Mouse (Mus musculus): ENCODE results near the gene Leng1.

Gene Leng1

GRCm38 (mm10) chr7:3666921-3667391 is 1.3 kb upstream of the Leng1 start:
- CTCF ChIA-PET, result interaction anchor here (0.5 to 2.5 kb wide), 15 partner anchors 8 to 1493 kb away, joined by 3 to 11 read pairs (median 4); partner anchors contain the start of genes Mboat7 (in 1 of the 4), Ndufa3 (in 1 of the 4), Tnni3 (in 1 of the 4) and Tsen34 (in 1 of the 4)
- POLR2A ChIA-PET, result interaction anchor here (0.6 to 9.5 kb wide), 45 partner anchors 8 to 1346 kb away, joined by 3 to 161 read pairs (median 6); partner anchors contain the start of genes Cnot3 (in 3 of the 4), Mboat7 (in 3 of the 4), Tsen34 (in 3 of the 4) and Ndufa3 (in 2 of the 4)

DNA sequence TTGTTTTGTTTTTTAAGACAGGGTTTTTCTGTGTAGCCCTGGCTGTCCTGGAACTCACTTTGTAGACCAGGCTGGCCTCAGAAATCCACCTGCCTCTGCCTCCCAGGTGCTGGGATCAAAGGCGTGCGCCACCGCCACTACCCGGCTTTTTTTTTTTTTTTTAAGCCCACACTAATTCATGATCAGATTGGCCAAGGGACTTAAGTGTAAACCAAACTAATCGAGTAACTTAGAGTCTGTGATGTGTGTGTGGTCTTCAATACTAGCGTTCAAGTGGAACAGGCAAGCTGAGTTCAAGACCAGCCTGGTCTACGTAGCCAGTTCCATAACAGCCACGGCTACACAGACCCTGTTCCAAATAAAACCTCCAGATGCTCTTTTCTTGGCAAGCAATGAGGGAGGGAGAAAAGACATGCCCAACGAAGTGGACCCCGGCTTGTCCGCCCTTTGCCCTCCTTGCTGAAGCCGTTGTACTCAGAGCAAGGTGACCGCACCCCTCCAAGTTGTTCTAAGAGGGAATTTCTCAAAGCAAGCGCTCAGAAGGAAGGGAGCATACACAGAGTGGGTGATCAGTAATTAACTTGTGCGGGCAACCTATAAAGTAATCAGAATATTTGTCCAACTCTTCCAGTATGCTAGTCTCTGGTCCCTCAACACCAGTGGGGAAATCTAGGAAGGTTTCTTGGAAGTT is 971 bp downstream of the Leng1 start:
- ChIA-PET CTCF (interaction anchor here in 2 of 4 experiments (0.6 to 2.5 kb wide), 10 partner anchors 10 to 862 kb away, joined by 3 to 11 read pairs (median 4); partner anchors contain the start of genes Cdc42ep5 (in 1 of the 2) and Cnot3 (in 1 of the 2)), POLR2A (interaction anchor here (0.5 to 9.5 kb wide), 77 partner anchors 9 to 1202 kb away, joined by 3 to 161 read pairs (median 5); partner anchors contain the start of genes Cnot3 (in 4 of the 4), Mboat7 (in 4 of the 4), Tsen34 (in 4 of the 4) and Ndufa3 (in 3 of the 4))

GRCm38 (mm10) chr7:3658578-3658977 is 7.1 kb downstream of the Leng1 start:
- ChIA-PET CTCF (interaction anchor here in 3 of 4 experiments (0.7 to 1.5 kb wide), 4 partner anchors 8 to 18 kb away, joined by 3 read pairs; partner anchors contain the start of gene Cnot3 (in 1 of the 3)), POLR2A (interaction anchor here (0.6 to 23.7 kb wide), 21 partner anchors 8 to 951 kb away, joined by 3 to 772 read pairs (median 6); partner anchors contain the start of genes Cnot3 (in 4 of the 4), Mboat7 (in 3 of the 4), Tsen34 (in 3 of the 4) and Leng1 (in 2 of the 4))

DNA sequence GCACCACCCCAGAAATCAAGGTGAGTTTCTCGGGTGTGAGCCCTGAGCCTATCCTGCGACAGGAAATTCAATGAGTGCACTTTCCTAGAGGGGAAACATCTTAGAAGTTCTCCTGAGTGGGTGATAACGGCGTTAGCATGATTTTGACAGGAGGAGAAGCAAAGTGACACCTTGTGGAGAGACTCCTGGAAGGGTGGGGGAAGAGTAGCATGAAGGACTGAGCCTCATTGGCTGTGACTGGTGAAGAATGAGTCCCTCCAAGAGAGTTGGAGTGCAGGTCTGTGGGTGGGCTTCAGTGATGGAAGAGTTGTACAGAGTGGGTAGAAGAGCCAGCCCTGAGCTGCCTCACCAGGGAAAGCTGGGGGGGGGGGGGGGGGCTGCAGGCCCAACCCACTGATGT is 8.7 kb downstream of the Leng1 start:
- POLR2A ChIA-PET, result interaction anchor here (0.8 to 23.7 kb wide), 14 partner anchors 8 to 1255 kb away, joined by 3 to 772 read pairs (median 46); partner anchors contain the start of genes Cnot3 (in 3 of the 4), Leng1 (in 3 of the 4), Mboat7 (in 2 of the 4) and Tsen34 (in 2 of the 4)
- CTCF ChIA-PET, result interaction anchor here in 3 of 4 experiments (0.7 to 1.2 kb wide), 3 partner anchors 10 to 217 kb away, joined by 3 to 10 read pairs (median 3); no protein-coding TSS in a partner anchor

GRCm38 (mm10) chr7:3646641-3647040 is 19.0 kb downstream of the Leng1 start:
- CTCF ChIA-PET, result interaction anchor here in 2 of 4 experiments (1.1 to 3.3 kb wide), 2 partner anchors 19 to 30 kb away, joined by 4 to 12 read pairs; partner anchors contain the start of genes Leng1 (in 1 of the 2), Ndufa3 (in 1 of the 2) and Oscar (in 1 of the 2)
- POLR2A ChIA-PET, result interaction anchor here (0.6 to 30.5 kb wide), 38 partner anchors 6 to 1166 kb away, joined by 3 to 772 read pairs (median 19); partner anchors contain the start of genes Leng1 (in 3 of the 4), Mboat7 (in 3 of the 4), Prpf31 (in 3 of the 4) and Tfpt (in 3 of the 4)

DNA sequence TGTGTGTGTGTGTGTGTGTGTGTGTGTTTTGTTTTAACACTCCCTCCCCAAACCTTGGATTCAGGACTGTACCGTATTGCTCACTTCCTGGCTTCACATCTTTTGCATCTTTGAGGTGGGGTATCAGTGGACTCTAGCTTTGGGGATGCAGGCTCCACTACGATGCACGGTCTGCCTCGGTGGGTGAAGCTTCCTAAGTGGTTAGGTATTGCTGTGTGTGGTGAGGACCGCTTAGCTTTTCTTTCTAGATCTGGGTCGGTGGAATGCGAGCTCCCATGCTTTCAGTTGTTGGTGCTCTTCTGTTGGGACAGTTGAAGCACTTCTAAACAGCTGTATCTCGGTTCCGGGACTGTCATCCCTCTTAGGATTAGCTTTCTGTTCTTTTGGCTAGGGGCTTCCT is 19.5 kb downstream of the Leng1 start:
- CTCF ChIA-PET, result interaction anchor here in 2 of 4 experiments (1.1 to 3.3 kb wide), 3 partner anchors 19 to 30 kb away, joined by 4 to 25 read pairs (median 12); partner anchors contain the start of genes Ndufa3 (in 2 of the 2), Leng1 (in 1 of the 2) and Oscar (in 1 of the 2)
- POLR2A ChIA-PET, result interaction anchor here (0.5 to 30.5 kb wide), 57 partner anchors 6 to 1192 kb away, joined by 3 to 772 read pairs (median 13); partner anchors contain the start of genes Leng1 (in 4 of the 4), Mboat7 (in 4 of the 4), Ndufa3 (in 3 of the 4) and Prpf31 (in 3 of the 4)

- POLR2A ChIA-PET, result interaction anchor here (0.5 to 30.5 kb wide), 130 partner anchors 7 to 1455 kb away, joined by 3 to 772 read pairs (median 5); partner anchors contain the start of genes Leng1 (in 4 of the 4), Mboat7 (in 4 of the 4), Ndufa3 (in 4 of the 4) and Prpf31 (in 4 of the 4)
- CTCF ChIA-PET, result interaction anchor here in 3 of 4 experiments (0.7 to 3.3 kb wide), 11 partner anchors 13 to 864 kb away, joined by 3 to 25 read pairs (median 5); partner anchors contain the start of genes Ndufa3 (in 2 of the 3), Leng1 (in 1 of the 3), Oscar (in 1 of the 3) and Tmc4 (in 1 of the 3)
Measured at GRCm38 (mm10) chr7:3645488-3646025, 20.1 kb downstream of the Leng1 start.

GRCm38 (mm10) chr7:3644672-3645487 is 20.8 kb downstream of the Leng1 start, which contains the start of gene Cnot3:
Gene Cnot3, plus strand, starts transcription at chr7:3645268.
- POLR2A ChIA-PET, result interaction anchor here (0.6 to 30.5 kb wide), 157 partner anchors 7 to 1455 kb away, joined by 3 to 772 read pairs (median 5); partner anchors contain the start of genes Leng1 (in 4 of the 4), Mboat7 (in 4 of the 4), Ndufa3 (in 4 of the 4) and Prpf31 (in 4 of the 4)
- CTCF ChIA-PET, result interaction anchor here in 3 of 4 experiments (0.7 to 3.3 kb wide), 18 partner anchors 11 to 1148 kb away, joined by 3 to 25 read pairs (median 4); partner anchors contain the start of genes Ndufa3 (in 2 of the 3), Leng1 (in 1 of the 3), Mboat7 (in 1 of the 3) and Oscar (in 1 of the 3)

- CTCF ChIA-PET, result interaction anchor here in 3 of 4 experiments (0.7 to 3.3 kb wide), 15 partner anchors 10 to 1148 kb away, joined by 3 to 25 read pairs (median 4); partner anchors contain the start of genes Ndufa3 (in 2 of the 3), Leng1 (in 1 of the 3), Mboat7 (in 1 of the 3) and Oscar (in 1 of the 3)
- POLR2A ChIA-PET, result interaction anchor here (0.7 to 30.5 kb wide), 127 partner anchors 8 to 1387 kb away, joined by 3 to 772 read pairs (median 5); partner anchors contain the start of genes Leng1 (in 4 of the 4), Prpf31 (in 4 of the 4), Tfpt (in 4 of the 4) and Mboat7 (in 3 of the 4)
Measured at GRCm38 (mm10) chr7:3644348-3644671, 21.3 kb downstream of the Leng1 start.

- CTCF ChIA-PET, result interaction anchor here in 3 of 4 experiments (0.9 to 3.3 kb wide), 8 partner anchors 15 to 864 kb away, joined by 3 to 25 read pairs (median 6); partner anchors contain the start of genes Ndufa3 (in 2 of the 3), Leng1 (in 1 of the 3), Mboat7 (in 1 of the 3) and Oscar (in 1 of the 3)
Measured at GRCm38 (mm10) chr7:3643843-3644242, 21.8 kb downstream of the Leng1 start.

DNA sequence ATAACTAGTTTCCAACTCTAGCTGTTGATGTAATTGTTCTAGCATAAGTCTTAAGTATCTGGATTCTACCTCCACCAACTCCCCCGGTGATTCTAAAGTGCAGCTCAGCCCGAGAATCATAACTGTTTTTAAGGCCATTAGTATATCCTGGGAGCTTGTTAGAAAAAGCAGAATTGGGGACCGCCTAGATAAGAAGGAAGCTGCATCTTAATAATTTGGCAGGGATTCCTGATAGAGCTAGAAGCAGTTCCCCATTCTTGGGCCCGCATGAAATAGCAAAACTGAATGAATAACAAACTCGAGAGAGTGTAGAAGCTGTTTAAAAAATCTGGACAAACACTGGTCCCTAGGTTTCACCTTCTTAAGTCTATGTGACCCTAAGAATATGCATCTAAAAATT is 22.2 kb downstream of the Leng1 start:
- ChIA-PET CTCF (interaction anchor here in 2 of 4 experiments (1.1 to 3.3 kb wide), 2 partner anchors 27 to 1634 kb away, joined by 4 to 12 read pairs; partner anchors contain the start of genes Ndufa3 (in 1 of the 2) and Oscar (in 1 of the 2)), POLR2A (interaction anchor here (1.0 to 30.5 kb wide), 20 partner anchors 8 to 835 kb away, joined by 3 to 772 read pairs (median 24); partner anchors contain the start of genes Mboat7 (in 3 of the 4), Tsen34 (in 3 of the 4), Leng1 (in 2 of the 4) and Ndufa3 (in 2 of the 4))

More at GRCm38 (mm10) chr7:3643843-3644242, 21.8 kb downstream of the Leng1 start:
- POLR2A ChIA-PET, result interaction anchor here (0.7 to 30.5 kb wide), 79 partner anchors 8 to 1371 kb away, joined by 3 to 772 read pairs (median 6); partner anchors contain the start of genes Leng1 (in 3 of the 4), Mboat7 (in 3 of the 4), Ndufa3 (in 3 of the 4) and Prpf31 (in 3 of the 4)

DNA sequence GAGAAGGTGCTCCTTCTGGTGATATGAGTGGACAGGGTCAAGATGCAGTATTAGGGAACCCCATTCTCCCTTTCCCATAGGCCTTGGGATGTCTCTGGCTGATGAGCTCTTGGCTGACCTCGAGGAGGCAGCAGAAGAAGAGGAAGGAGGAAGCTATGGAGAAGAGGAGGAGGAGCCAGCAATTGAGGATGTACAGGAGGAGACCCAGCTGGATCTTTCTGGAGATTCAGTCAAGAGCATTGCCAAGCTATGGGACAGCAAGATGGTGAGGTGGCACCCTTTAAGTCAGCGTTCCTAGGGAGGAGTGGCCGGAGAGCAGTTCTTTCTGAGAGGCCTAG is 35.2 kb downstream of the Leng1 start:
- CTCF ChIA-PET, result interaction anchor here (0.6 to 1.7 kb wide), 6 partner anchors 13 to 841 kb away, joined by 3 to 8 read pairs (median 6); partner anchors contain the start of gene Ndufa3 (in 3 of the 4)
- POLR2A ChIA-PET, result interaction anchor here (0.6 to 30.5 kb wide), 44 partner anchors 9 to 1109 kb away, joined by 3 to 772 read pairs (median 6); partner anchors contain the start of genes Cnot3 (in 4 of the 4), Ndufa3 (in 4 of the 4), Leng1 (in 3 of the 4) and Mboat7 (in 3 of the 4)

- CTCF ChIA-PET, result interaction anchor here (0.6 to 1.7 kb wide), 5 partner anchors 13 to 302 kb away, joined by 3 to 8 read pairs (median 5); partner anchors contain the start of gene Ndufa3 (in 3 of the 4)
Measured at GRCm38 (mm10) chr7:3629543-3630477, 35.8 kb downstream of the Leng1 start, which contains the start of the genes Tfpt and Prpf31. Gene Tfpt, minus strand, starts transcription at chr7:3629929. Gene Prpf31, plus strand, starts transcription at chr7:3629985.

DNA sequence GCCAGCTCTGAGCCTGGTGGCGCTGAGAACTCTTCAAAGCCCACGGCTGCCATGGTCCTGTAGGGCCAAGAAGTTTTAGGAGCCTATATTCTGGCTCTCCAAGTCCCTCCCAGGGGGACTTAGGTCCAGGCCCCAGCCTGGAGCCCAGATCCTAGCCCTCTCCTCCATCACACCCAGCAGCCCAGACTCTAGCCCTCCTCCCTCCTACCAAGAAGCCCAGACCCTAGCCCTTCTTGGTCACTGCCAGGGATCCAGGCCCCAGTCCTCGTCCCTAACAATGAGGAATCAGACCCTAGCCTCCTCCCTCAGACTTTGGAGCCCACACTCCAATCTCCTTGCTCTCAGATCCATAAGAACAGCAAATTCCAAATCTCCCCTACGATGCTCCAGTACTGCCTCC is 36.6 kb downstream of the Leng1 start:
- POLR2A ChIA-PET, result interaction anchor here (1.1 to 30.5 kb wide), 23 partner anchors 8 to 873 kb away, joined by 3 to 772 read pairs (median 11); partner anchors contain the start of genes Cnot3 (in 3 of the 4), Mboat7 (in 3 of the 4), Ndufa3 (in 3 of the 4) and Tsen34 (in 3 of the 4)
- CTCF ChIA-PET, result no interaction called here

More at GRCm38 (mm10) chr7:3629543-3630477, 35.8 kb downstream of the Leng1 start, which contains the start of the genes Tfpt and Prpf31:
- POLR2A ChIA-PET, result interaction anchor here (0.6 to 30.5 kb wide), 51 partner anchors 8 to 1110 kb away, joined by 3 to 772 read pairs (median 5); partner anchors contain the start of genes Cnot3 (in 4 of the 4), Ndufa3 (in 4 of the 4), Leng1 (in 3 of the 4) and Mboat7 (in 3 of the 4)

All from embryonic stem cell, embryonic (primary cell).